Mouse (Mus musculus): ENCODE results near the gene Ssxa1. TPM values are rescaled to one million over a fixed set of nuclear protein-coding genes. Genes with fewer than 3 reads are reported as not detected.
"Not testable (repeated sequence)": the region's sequence is repeated elsewhere in the genome, so short reads cannot be mapped to it uniquely, and the experiment has no call there.

The Ssxa1 gene
- polyA plus RNA-seq (2015; fragmentation: Nextera tagmentation; extraction: Ambion mirVana), result not detected in 2 replicates

DNA sequence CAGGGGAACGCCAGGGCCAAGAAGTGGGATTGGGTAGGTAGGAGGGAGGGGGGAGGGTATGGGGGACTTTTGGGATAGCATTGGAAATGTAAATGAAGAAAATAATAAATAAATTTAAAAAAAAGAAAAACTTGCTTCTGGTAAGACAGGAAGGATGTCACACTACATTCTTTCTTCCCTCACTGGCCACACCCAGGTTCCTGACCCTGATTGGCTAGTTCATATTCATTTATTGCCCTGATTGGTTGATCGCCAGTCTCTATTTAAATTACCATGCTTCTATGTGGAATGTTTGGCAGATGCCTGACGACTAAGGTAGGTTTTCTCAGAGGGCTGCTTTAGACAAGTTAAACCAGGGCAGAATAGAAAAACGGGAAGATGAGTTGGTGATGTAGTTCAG lies at the start of gene Ssxa1:
Gene Ssxa1, plus strand, starts transcription at position 301 of the 400 bp plus-strand sequence.
- Histone ChIP-seq H3K4me1 (no peaks in the 10 kb centered on the region), H3K4me3 (no peak within 1 kb of the TSS), H3K9ac (no peak within 1 kb of the TSS), H3K9me3 (no peaks in the 10 kb centered on the region), H3K27ac (no peak within 1 kb of the TSS), H3K27me3 (no peaks in the 10 kb centered on the region), H3K4me2 (no peak within 1 kb of the TSS), H3K36me3 (no peaks in the 10 kb centered on the region)
- no peak for ATAC-seq (ENCODE audit: borderline replicate concordance, extremely low read depth, low FRiP score, low TSS enrichment)
- WGBS, result 76% methylated on average over 4 of the region's 4 CpGs

DNA sequence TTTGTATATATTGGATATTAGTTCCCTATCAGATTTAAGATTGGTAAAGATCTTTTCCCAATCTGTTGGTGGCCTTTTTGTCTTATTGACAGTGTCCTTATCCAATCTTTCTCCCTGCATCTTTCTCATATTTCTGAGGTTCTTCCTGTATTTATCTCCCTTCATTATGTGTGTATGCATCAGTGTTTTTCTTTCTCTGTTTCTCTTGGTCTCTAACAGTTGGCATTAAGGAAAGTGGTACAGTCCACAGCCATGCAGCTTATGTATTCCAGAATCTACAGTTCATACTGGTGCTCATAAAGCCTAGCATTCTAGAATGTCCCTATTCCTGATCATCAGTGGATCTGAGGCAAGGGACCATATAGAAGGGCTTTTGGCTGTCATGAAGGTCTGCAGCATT lies 47.5 kb upstream of the Ssxa1 start, which contains the start of gene Spaca5:
Gene Spaca5, plus strand, starts transcription at position 301 of the 400 bp plus-strand sequence.
- Histone ChIP-seq H3K27me3 (no peaks in the 10 kb centered on the region), H3K4me2 (no peak within 1 kb of the TSS), H3K36me3 (no peaks in the 10 kb centered on the region), H3K27ac (no peak within 1 kb of the TSS), H3K9me3 (no peaks in the 10 kb centered on the region), H3K4me3 (no peak within 1 kb of the TSS), H3K4me1 (no peaks in the 10 kb centered on the region), H3K9ac (no peak within 1 kb of the TSS)
- no peak for ATAC-seq (ENCODE audit: borderline replicate concordance, extremely low read depth, low FRiP score, low TSS enrichment)

DNA sequence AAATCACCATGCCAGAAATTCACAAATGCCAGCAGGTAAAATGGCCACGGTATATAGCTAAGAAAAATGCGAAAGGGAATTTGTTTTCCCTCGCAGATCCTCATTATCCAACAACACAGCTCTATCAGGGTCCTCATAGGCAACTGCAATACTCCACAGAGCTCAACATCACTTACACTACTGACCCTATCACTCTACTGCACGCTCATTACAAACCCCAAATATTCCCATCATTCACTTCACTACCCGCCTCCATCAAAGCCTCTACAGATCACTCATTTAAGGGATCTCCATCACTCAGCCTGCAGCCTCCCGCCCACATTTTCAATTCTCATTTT lies 27.0 kb upstream of the Ssxa1 start:
- H3K9ac ChIP-seq, result no peak overlapping the region
- H3K36me3 ChIP-seq, result no peaks in the 10 kb centered on the region
- no peaks in the 10 kb centered on the region for H3K4me1 ChIP-seq
- peak overlapping the region; percentile 53 for H3K4me2 ChIP-seq
- WGBS, result 30% methylated on average over 6 of the region's 6 CpGs
- peak overlapping the region; percentile 46 for H3K4me3 ChIP-seq
- no peak overlapping the region for H3K27ac ChIP-seq
- no peak for ATAC-seq (ENCODE audit: borderline replicate concordance, extremely low read depth, low FRiP score, low TSS enrichment)
- H3K9me3 ChIP-seq, result no peaks in the 10 kb centered on the region
- no peaks in the 10 kb centered on the region for H3K27me3 ChIP-seq

DNA sequence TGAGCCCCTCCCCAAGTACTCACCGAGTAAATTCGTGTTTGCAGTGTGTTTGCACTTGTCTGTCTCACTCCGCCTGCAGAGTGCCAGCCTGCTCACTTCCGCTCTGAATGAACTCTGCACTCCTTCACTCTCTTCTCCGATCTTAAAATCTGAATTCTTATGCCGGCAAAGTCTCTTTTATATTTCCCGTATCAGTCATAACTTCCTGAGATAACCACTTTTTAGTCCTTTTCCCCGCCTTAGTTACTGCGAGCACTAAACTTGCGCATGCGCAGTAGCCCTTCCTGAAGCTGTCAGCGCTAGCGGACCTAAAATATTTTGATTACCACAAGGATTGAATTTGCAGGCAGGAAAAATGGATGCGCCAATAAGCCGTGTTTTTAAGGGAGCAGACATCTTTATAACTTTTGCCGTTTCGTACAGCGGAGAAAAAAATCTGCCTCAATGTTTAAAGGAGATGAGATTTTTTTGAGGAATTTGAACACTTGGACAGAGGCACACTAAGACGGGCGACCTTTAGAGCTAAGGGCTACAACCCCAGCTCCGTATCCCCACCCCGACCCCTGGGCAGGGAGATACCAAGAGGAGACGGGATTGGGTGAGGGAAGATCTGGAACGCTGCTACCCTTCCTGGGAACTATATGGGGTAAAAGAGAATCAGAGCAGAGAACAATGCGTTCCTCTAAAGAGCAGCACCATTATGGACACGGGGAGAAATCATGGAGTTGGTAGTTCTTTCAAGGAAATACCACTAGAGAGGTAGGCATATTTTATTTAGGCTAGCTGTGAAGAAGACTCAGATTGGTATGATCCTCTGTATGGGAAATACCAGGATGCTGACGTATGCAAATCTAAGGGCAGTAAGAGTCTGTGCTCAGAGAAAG lies 26.4 kb upstream of the Ssxa1 start, which contains the start of gene Zfp300:
Gene Zfp300, minus strand, starts transcription at position 545 of the 884 bp plus-strand sequence.
- Histone ChIP-seq H3K27me3 (no peaks in the 10 kb centered on the region), H3K36me3 (no peaks in the 10 kb centered on the region), H3K27ac (peak within 1 kb of the TSS; percentile 57; the same call in 1 of the 2 replicates), H3K4me1 (no peaks in the 10 kb centered on the region), H3K9ac (peak within 1 kb of the TSS; percentile 19; the same call in 1 of the 2 replicates), H3K4me2 (peak within 1 kb of the TSS; percentile 53), H3K4me3 (peak within 1 kb of the TSS; percentile 46), H3K9me3 (no peaks in the 10 kb centered on the region)
- ATAC-seq (ENCODE audit: borderline replicate concordance, extremely low read depth, low FRiP score, low TSS enrichment), result peak; percentile 80; the same call in 1 of the 2 replicates
- 16% methylated on average over 27 of the region's 27 CpGs for WGBS

DNA sequence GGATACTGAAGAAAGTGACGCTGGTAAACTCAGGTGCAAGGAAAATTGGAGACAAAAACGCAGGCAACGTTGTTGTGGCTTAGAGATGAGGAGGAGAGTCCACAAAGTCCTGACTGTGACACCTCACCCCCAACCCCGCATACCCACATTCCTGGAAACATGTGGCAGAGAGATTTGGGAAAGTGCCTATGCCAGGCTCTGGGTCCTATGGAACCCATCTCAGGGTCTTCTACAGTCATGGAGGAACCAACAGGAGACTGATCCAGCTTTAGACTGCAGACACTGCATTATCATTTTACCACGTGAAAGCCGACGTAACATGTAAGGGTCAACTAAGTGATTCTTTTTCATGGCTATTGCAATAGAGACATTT lies 25.8 kb upstream of the Ssxa1 start:
- no peak overlapping the region for H3K27ac ChIP-seq
- ATAC-seq (ENCODE audit: borderline replicate concordance, extremely low read depth, low FRiP score, low TSS enrichment), result no peak

DNA sequence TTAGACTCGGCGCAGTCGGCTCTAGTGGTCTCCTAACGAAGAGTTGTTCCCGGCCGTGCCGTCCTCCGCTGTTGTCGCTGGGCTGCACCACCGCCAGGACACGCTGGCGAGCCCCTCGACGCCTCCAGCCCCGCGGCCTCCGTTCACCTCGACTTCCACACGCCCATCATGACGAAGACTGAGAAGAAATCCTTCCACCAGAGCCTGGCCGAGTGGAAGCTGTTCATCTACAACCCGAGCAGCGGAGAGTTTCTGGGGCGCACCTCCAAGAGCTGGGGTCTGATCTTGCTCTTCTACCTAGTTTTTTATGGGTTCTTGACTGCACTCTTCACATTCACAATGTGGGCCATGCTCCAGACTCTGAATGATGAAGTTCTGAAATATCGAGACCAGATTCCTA lies 31.1 kb downstream of the Ssxa1 start:
- H3K4me2 ChIP-seq; H3K27me3 ChIP-seq; ATAC-seq (ENCODE audit: borderline replicate concordance, extremely low read depth, low FRiP score, low TSS enrichment); H3K9ac ChIP-seq; H3K4me3 ChIP-seq; H3K4me1 ChIP-seq; H3K9me3 ChIP-seq; H3K27ac ChIP-seq; H3K36me3 ChIP-seq: not testable (repeated sequence)
- WGBS, result 90% methylated on average over 25 of the region's 25 CpGs

More for the DNA sequence above, 25.8 kb upstream of the Ssxa1 start:
- peak overlapping the region; percentile 46; the same call in 1 of the 2 replicates for H3K4me3 ChIP-seq
- H3K9me3 ChIP-seq, result no peaks in the 10 kb centered on the region
- no peaks in the 10 kb centered on the region for H3K36me3 ChIP-seq
- H3K9ac ChIP-seq, result no peak overlapping the region
- WGBS, result 50% methylated on average over 7 of the region's 7 CpGs
- no peaks in the 10 kb centered on the region for H3K4me1 ChIP-seq
- peak overlapping the region; percentile 53 for H3K4me2 ChIP-seq
- H3K27me3 ChIP-seq, result no peaks in the 10 kb centered on the region

Other genes with a start within 250 kb of the Ssxa1 start
- gene Timp1, start 245.7 kb upstream of the Ssxa1 start, polyA plus RNA-seq (2015; fragmentation: Nextera tagmentation; extraction: Ambion mirVana), result 26.4 and 27.0 TPM in 2 replicates
- 0.21 and 0.39 TPM in 2 replicates for gene Syn1, start 194.8 kb upstream of the Ssxa1 start, polyA plus RNA-seq (2015; fragmentation: Nextera tagmentation; extraction: Ambion mirVana)
- 7.0 and 7.4 TPM in 2 replicates for gene Cfp, start 184.3 kb upstream of the Ssxa1 start, polyA plus RNA-seq (2015; fragmentation: Nextera tagmentation; extraction: Ambion mirVana)
- 10.9 and 12.5 TPM in 2 replicates for gene Elk1, start 165.2 kb upstream of the Ssxa1 start, polyA plus RNA-seq (2015; fragmentation: Nextera tagmentation; extraction: Ambion mirVana)
- 49.7 and 49.9 TPM in 2 replicates for gene Uxt, start 153.8 kb upstream of the Ssxa1 start, polyA plus RNA-seq (2015; fragmentation: Nextera tagmentation; extraction: Ambion mirVana)
- gene Zfp182, start 53.5 kb upstream of the Ssxa1 start, polyA plus RNA-seq (2015; fragmentation: Nextera tagmentation; extraction: Ambion mirVana), result 5.4 and 5.6 TPM in 2 replicates
- not detected in 2 replicates for gene Spaca5, start 47.4 kb upstream of the Ssxa1 start, polyA plus RNA-seq (2015; fragmentation: Nextera tagmentation; extraction: Ambion mirVana)
- 1.3 and 1.4 TPM in 2 replicates for gene Zfp300, start 26.3 kb upstream of the Ssxa1 start, polyA plus RNA-seq (2015; fragmentation: Nextera tagmentation; extraction: Ambion mirVana)
- gene Gm21876, start 59.8 kb downstream of the Ssxa1 start, polyA plus RNA-seq (2015; fragmentation: Nextera tagmentation; extraction: Ambion mirVana), result not detected in 2 replicates